Mouse (Mus musculus) C2C12 (cell line): ENCODE data around the gene Hagh.

Experiments used
- CTCF ChIP-seq: IDR thresholded peaks from one replicate; pipeline ENCODE4 v1.5.1; 2011; ENCODE audit not compliant: control insufficient read depth, insufficient read depth, insufficient read length
- MYOD1 ChIP-seq: IDR thresholded peaks from one replicate; pipeline ENCODE4 v1.6.1; 2011; ENCODE audit warnings: low read depth; ENCODE audit not compliant: control insufficient read depth, insufficient read length
- USF1 ChIP-seq: IDR thresholded peaks from one replicate; pipeline ENCODE4 v1.6.1; 2011; ENCODE audit warnings: low read depth, mild to moderate bottlenecking, control low read depth, moderate library complexity

- TF ChIP-seq CTCF = no peak
- no peak for TF ChIP-seq MYOD1
- no peak for TF ChIP-seq USF1
Observed at GRCm38 (mm10) chr17:24887291-24888080, 47.5 kb downstream of the Hagh start.
